ENCODE assay signal across 19 mouse cellular contexts in genomic region chr17:79333650-79334049, GRCm38 (mm10). TPM values are rescaled to one million over a fixed set of nuclear protein-coding genes. Genes with fewer than 3 reads are reported as not detected.
A peak's percentile ranks its signal among the peaks of the same experiment; 100 is the strongest.
DNase-seq lines count a peak whose midpoint lies in the region; ATAC-seq and TF ChIP-seq lines count a peak whose summit lies in the region.
"Had no signal": no experiment of that assay in that cellular context is flagged by ENCODE, and none has a peak within 500 bp of the region (broad histone marks: within the 10 kb centered on the region; RNA-seq: fewer than 3 reads in every experiment).

No protein-coding gene starts in this region.

- intact Hi-C loops in heart, postnatal 25 days (cut with DNase I), result no loop called here

- H3K9me3 ChIP-seq in heart, embryonic 11.5 days (replicated peaks; ENCODE audit: control insufficient read depth, low read length), result no peaks in the 10 kb centered on the region
- no peaks in the 10 kb centered on the region for H3K9me3 ChIP-seq in liver, embryonic 11.5 days (ENCODE audit: control insufficient read depth, low read length)
- no peaks in the 10 kb centered on the region for H3K9me3 ChIP-seq in liver, embryonic 13.5 days (replicated peaks)
- H3K9me3 ChIP-seq: embryonic facial prominence, embryonic 13.5 days; forebrain, embryonic 12.5 days; hindbrain, embryonic 12.5 days had no signal

- no peak for DNase-seq in heart, postnatal 25 days (ENCODE audit: low spot score)
- DNase-seq in liver, embryonic 11.5 days (ENCODE audit: low spot score), result no peak
- no peak for DNase-seq in liver, embryonic 13.5 days
- no peak for DNase-seq in thymus, adult 2 months
- DNase-seq: adrenal gland, postnatal 14 days; cerebellum, adult 11-12 months; cerebellum, adult 9-11 months; cerebellum, postnatal 36 days; gastrocnemius, postnatal 14 days had no signal

- peaks cover 8% of the 10 kb centered on the region for H3K4me1 ChIP-seq in heart, embryonic 11.5 days (ENCODE audit: control insufficient read depth, insufficient read depth, low read length)
- H3K4me1 ChIP-seq in liver, embryonic 11.5 days (replicated peaks; ENCODE audit: control insufficient read depth, insufficient read depth, low read length), result peaks cover under 1% of the 10 kb centered on the region; the same call in 1 of the 2 replicates
- H3K4me1 ChIP-seq in liver, embryonic 13.5 days (replicated peaks), result peaks cover 43% of the 10 kb centered on the region
- no peaks in the 10 kb centered on the region for H3K4me1 ChIP-seq in thymus, adult 2 months (replicated peaks; ENCODE audit: control insufficient read depth, insufficient read depth, low read length)
- H3K4me1 ChIP-seq: forebrain, embryonic 12.5 days; hindbrain, embryonic 12.5 days had no signal

- no peak overlapping the region for H3K27ac ChIP-seq in heart, embryonic 11.5 days (ENCODE audit: low read depth, low read length)
- H3K27ac ChIP-seq in liver, embryonic 11.5 days (ENCODE audit: low read depth, low read length), result no peak overlapping the region
- H3K27ac ChIP-seq in liver, embryonic 13.5 days, result no peak overlapping the region
- H3K27ac ChIP-seq in macrophage, result peak overlapping the region; percentile 46
- H3K27ac ChIP-seq in thymus, adult 2 months (ENCODE audit: control insufficient read depth, insufficient read depth, low read length), result no peak overlapping the region
- H3K27ac ChIP-seq: embryonic facial prominence, embryonic 13.5 days; forebrain, embryonic 12.5 days; hindbrain, embryonic 12.5 days had no signal

- 0 out of 2 replicates have a peak, but pooled peaks cover 2% of the 10 kb centered on the region for H3K36me3 ChIP-seq in heart, embryonic 11.5 days (ENCODE audit: control insufficient read depth, insufficient read depth, low read length)
- H3K36me3 ChIP-seq in liver, embryonic 11.5 days (ENCODE audit: control insufficient read depth, insufficient read depth, low read length), result no peaks in the 10 kb centered on the region; the same call in 1 of the 2 replicates
- peaks cover 80% of the 10 kb centered on the region for H3K36me3 ChIP-seq in liver, embryonic 13.5 days
- peaks cover 30% of the 10 kb centered on the region; the same call in 1 of the 2 replicates for H3K36me3 ChIP-seq in macrophage (ENCODE audit: inconsistent target)
- H3K36me3 ChIP-seq in thymus, adult 2 months (ENCODE audit: control insufficient read depth, insufficient read depth, low read length), result peaks cover 11% of the 10 kb centered on the region; the same call in 1 of the 2 replicates

- 62% methylated on average over 9 of the region's 9 CpGs for WGBS in heart, embryonic 11.5 days (ENCODE audit: insufficient replicate concordance)
- 77% methylated on average over 9 of the region's 9 CpGs for WGBS in liver, embryonic 11.5 days
- WGBS in liver, embryonic 13.5 days (ENCODE audit: insufficient replicate concordance), result 63% methylated on average over 9 of the region's 9 CpGs
- 96% methylated on average over 9 of the region's 9 CpGs for WGBS in macrophage (ENCODE audit: missing documents)
- WGBS in thymus, adult 2 months, result 97% methylated on average over 9 of the region's 9 CpGs

- H3K9ac ChIP-seq in heart, embryonic 11.5 days (ENCODE audit: low read depth, low read length), result no peak overlapping the region
- H3K9ac ChIP-seq in liver, embryonic 11.5 days (ENCODE audit: low read depth, low read length), result no peak overlapping the region
- H3K9ac ChIP-seq in liver, embryonic 13.5 days, result no peak overlapping the region
- H3K9ac ChIP-seq: embryonic facial prominence, embryonic 13.5 days; forebrain, embryonic 12.5 days; hindbrain, embryonic 12.5 days had no signal

- H3K79me2 ChIP-seq in macrophage (ENCODE audit: inconsistent target), result peaks cover 48% of the 10 kb centered on the region

- no peak for TF ChIP-seq CTCF in thymus, adult 2 months (IDR thresholded peaks at IDR 0.05; ENCODE audit: borderline replicate concordance, control insufficient read depth, extremely low read depth, insufficient read depth, low read length, poor library complexity)

- 0 out of 2 replicates have a peak, but pooled peaks have one; percentile 63 for ATAC-seq in heart, embryonic 11.5 days (replicated peaks; ENCODE audit: insufficient number of reproducible peaks, low FRiP score, low TSS enrichment)
- peak; percentile 69; the same call in 1 of the 2 replicates for ATAC-seq in liver, embryonic 11.5 days (replicated peaks; ENCODE audit: low FRiP score)
- peak; percentile 70; the same call in 1 of the 2 replicates for ATAC-seq in liver, embryonic 13.5 days (ENCODE audit: low read depth)
- ATAC-seq: activated CD4-positive, CD25-positive, alpha-beta regulatory T cell, adult 4 months; forebrain, embryonic 16.5 days; hindbrain, embryonic 16.5 days; Patski had no signal

- no peaks in the 10 kb centered on the region for H3K27me3 ChIP-seq in heart, embryonic 11.5 days (ENCODE audit: control insufficient read depth, insufficient read depth, low read length)
- H3K27me3 ChIP-seq in liver, embryonic 11.5 days (replicated peaks; ENCODE audit: control insufficient read depth, insufficient read depth, low read length), result no peaks in the 10 kb centered on the region
- H3K27me3 ChIP-seq in liver, embryonic 13.5 days, result no peaks in the 10 kb centered on the region
- no peaks in the 10 kb centered on the region for H3K27me3 ChIP-seq in thymus, adult 2 months (ENCODE audit: control insufficient read depth, insufficient read depth, low read length)
- H3K27me3 ChIP-seq: CH12.LX; embryonic facial prominence, embryonic 13.5 days; forebrain, embryonic 12.5 days; hindbrain, embryonic 12.5 days; Patski had no signal

- H3K4me2 ChIP-seq in heart, embryonic 11.5 days, result no peak overlapping the region
- H3K4me2 ChIP-seq in liver, embryonic 11.5 days, result no peak overlapping the region
- H3K4me2 ChIP-seq in liver, embryonic 13.5 days, result no peak overlapping the region
- H3K4me2 ChIP-seq: embryonic facial prominence, embryonic 13.5 days; forebrain, embryonic 12.5 days; hindbrain, embryonic 12.5 days had no signal

- H3K4me3 ChIP-seq in heart, embryonic 11.5 days (ENCODE audit: low read depth, low read length), result no peak overlapping the region
- no peak overlapping the region for H3K4me3 ChIP-seq in liver, embryonic 11.5 days (ENCODE audit: low read depth, low read length)
- H3K4me3 ChIP-seq in liver, embryonic 13.5 days (replicated peaks), result no peak overlapping the region
- H3K4me3 ChIP-seq in macrophage (ENCODE audit: inconsistent target), result no peak overlapping the region
- no peak overlapping the region for H3K4me3 ChIP-seq in thymus, adult 2 months (ENCODE audit: control insufficient read depth, insufficient read depth, low read length)
- H3K4me3 ChIP-seq: embryonic facial prominence, embryonic 13.5 days; forebrain, embryonic 12.5 days; hindbrain, embryonic 12.5 days had no signal

- no peak for TF ChIP-seq POLR2A in thymus, adult 2 months (IDR thresholded peaks at IDR 0.05; ENCODE audit: control insufficient read depth, extremely low read depth, insufficient read depth, low read length, poor library complexity)

RNA-seq across cellular contexts. Expression of gene Cdc42ep3, which starts 21.2 kb away (rescaled TPM):
- 35.0 and 36.0 TPM in 2 replicates for polyA plus RNA-seq in heart, embryonic 11.5 days (2014; fragmentation: Nextera tagmentation; extraction: Ambion mirVana)
- 10 to 100 TPM; 33.0 to 39.4 TPM for total RNA-seq in heart, postnatal 25 days (2021)
- 46.8 and 50.6 TPM in 2 replicates for polyA plus RNA-seq in liver, embryonic 11.5 days (2014; fragmentation: Nextera tagmentation; extraction: Ambion mirVana)
- polyA plus RNA-seq in liver, embryonic 13.5 days (2015; fragmentation: Nextera tagmentation; extraction: Ambion mirVana), result 58.4 and 76.9 TPM in 2 replicates
- 10 to 100 TPM in 8 of 26 experiments, 1 to 10 TPM in 18; 2.1 to 33.6 (median 6.9) TPM for total RNA-seq in macrophage (2018; cell fraction: chromatin; rRNA removed)
- 10 to 100 TPM in 19 of 26 experiments, 1 to 10 TPM in 7; 5.6 to 23.6 (median 13.1) TPM for total RNA-seq in macrophage (2018; cell fraction: cytosol; rRNA removed)
- 10 to 100 TPM in 18 of 26 experiments, 1 to 10 TPM in 8; 6.2 to 46.4 (median 13.2) TPM for total RNA-seq in macrophage (2018; cell fraction: nucleus; rRNA removed)
- 16.1 to 20.5 TPM (median 19.7 TPM) in 3 replicates for polyA plus RNA-seq in macrophage (2018)
- 13.4 and 16.6 TPM in 2 replicates for polyA plus RNA-seq in thymus, adult 2 months (2012; rRNA removed)
